Mouse (Mus musculus): ENCODE measurements around the gene Sf1. TPM values are rescaled to one million over a fixed set of nuclear protein-coding genes. Genes with fewer than 3 reads are reported as not detected.

Gene Sf1
- polyA plus RNA-seq, 1 experiment: 136 TPM

DNA sequence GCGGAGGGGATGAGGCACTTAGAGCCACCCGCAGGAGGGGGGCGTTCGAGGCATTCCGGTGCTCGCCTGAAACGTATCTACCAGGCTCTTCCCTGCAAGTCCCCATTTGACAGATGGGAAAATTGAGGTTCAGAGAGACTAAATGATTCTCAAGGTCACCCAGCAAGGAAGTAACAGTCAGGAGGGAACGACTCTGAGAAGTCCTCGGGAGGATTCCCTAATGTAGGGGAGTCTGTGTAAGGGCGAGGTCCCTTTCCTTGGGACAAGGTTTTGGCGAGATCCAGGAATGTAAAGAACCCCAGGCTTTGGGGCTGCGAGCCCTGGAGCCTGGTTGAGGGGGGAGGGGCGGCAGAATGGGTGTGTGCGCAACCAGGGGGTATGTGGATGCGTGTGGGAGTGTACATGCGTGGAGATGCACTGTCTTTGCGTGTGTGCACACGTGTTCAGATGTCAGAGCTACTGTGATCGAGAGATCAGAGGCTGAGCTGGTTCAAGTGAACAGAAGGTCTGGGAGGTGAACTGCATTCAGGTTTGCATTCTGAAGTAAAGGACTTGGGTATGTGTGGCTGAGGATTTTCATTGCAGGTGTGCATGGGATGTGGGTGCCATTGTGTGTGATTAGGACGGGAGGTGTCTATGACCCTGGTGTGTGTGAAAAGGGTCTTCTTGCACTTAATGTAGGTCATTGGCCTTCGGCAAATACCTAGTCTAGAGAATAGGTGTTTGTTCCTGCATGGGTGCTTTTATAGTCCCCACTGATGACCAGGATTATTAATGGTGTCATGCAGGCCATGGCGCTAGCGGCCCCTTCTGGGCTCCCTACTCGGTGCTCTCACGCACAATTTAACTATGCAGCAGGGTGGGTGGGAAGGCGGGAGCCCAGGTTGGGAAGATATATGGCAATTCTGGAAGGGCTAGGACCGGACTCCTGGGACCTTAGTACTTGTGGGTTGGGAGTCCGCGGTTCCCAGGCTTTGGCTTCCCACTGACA, 36.9 kb downstream of the Sf1 start:
- 2% methylated on average over 29 of the region's 29 CpGs for WGBS
- DNase-seq: no peak
- TF ChIP-seq POLR2A (IDR thresholded peaks at IDR 0.05; ENCODE audit: borderline replicate concordance, extremely low read depth, low read depth, low read length) (no peak; the same call in 1 of the 2 replicates), CTCF (IDR thresholded peaks at IDR 0.05; ENCODE audit: insufficient read depth, low read length) (no peak)
- H3K4me3 ChIP-seq (replicated peaks; ENCODE audit: extremely low read depth, low read depth, low read length): peak overlapping the region; percentile 76
- H3K4me1 ChIP-seq (ENCODE audit: control insufficient read depth, insufficient read depth, low read length): peaks cover 3% of the 10 kb centered on the region; the same call in 1 of the 2 replicates

DNA sequence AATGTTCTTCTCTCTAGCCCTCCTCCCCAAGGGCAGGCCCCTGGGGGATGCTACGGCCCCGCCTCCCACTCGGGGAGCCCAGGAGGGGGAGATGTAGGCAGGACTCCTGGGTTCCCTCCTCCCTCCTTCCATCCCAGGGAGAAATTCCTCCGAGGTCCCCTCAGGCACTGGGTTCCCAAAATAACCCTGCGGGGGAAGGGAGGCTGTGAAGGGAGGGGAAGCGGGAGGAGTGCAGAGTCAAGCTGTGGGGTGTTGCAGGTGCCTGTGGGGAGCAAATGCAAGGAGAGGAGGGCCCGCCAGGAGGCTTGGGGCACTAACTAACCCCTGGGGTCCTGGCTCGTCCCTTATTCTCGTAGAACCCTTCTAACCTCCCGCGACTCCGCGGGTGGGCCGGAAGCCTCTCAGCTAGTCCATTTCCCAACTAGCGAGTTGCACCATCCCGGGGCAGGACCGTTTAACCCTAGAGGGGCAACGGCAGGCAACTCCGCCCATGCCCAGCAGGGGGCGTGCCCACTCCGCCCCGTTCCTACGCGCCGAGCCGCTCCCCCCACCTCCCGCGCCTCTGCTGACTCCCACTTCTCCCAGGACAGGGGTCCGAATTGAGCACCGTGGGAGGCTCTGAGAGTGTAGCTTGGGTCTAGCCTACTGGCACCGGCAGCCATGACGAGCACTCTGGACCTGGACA, 37.8 kb downstream of the Sf1 start:
- TF ChIP-seq POLR2A (IDR thresholded peaks at IDR 0.05; ENCODE audit: borderline replicate concordance, extremely low read depth, low read depth, low read length): 0 out of 2 replicates have a peak, but pooled peaks have one; percentile 23
- peak; percentile 50 for TF ChIP-seq CTCF (IDR thresholded peaks at IDR 0.05; ENCODE audit: insufficient read depth, low read length)
- H3K4me1 ChIP-seq (ENCODE audit: control insufficient read depth, insufficient read depth, low read length): peaks cover 3% of the 10 kb centered on the region; the same call in 1 of the 2 replicates
- DNase-seq: peak; percentile 83
- peak overlapping the region; percentile 76 for H3K4me3 ChIP-seq (replicated peaks; ENCODE audit: extremely low read depth, low read depth, low read length)
- under 1% methylated on average over 32 of the region's 32 CpGs for WGBS

GRCm38 (mm10) chr19:6401951-6402350, 38.5 kb downstream of the Sf1 start:
- 4% methylated on average over 9 of the region's 9 CpGs for WGBS
- TF ChIP-seq CTCF (IDR thresholded peaks at IDR 0.05; ENCODE audit: insufficient read depth, low read length): no peak
- TF ChIP-seq POLR2A (IDR thresholded peaks at IDR 0.05; ENCODE audit: borderline replicate concordance, extremely low read depth, low read depth, low read length): no peak
- H3K4me3 ChIP-seq (replicated peaks; ENCODE audit: extremely low read depth, low read depth, low read length): peak overlapping the region; percentile 63
- DNase-seq: peak; percentile 19
- H3K4me1 ChIP-seq (ENCODE audit: control insufficient read depth, insufficient read depth, low read length): peaks cover 3% of the 10 kb centered on the region; the same call in 1 of the 2 replicates

GRCm38 (mm10) chr19:6403869-6404268, 40.4 kb downstream of the Sf1 start:
- WGBS: 86% methylated on average over 10 of the region's 10 CpGs
- no peak for DNase-seq
- H3K4me3 ChIP-seq (replicated peaks; ENCODE audit: extremely low read depth, low read depth, low read length): no peak overlapping the region
- peaks cover 3% of the 10 kb centered on the region; the same call in 1 of the 2 replicates for H3K4me1 ChIP-seq (ENCODE audit: control insufficient read depth, insufficient read depth, low read length)
- no peak for TF ChIP-seq POLR2A (IDR thresholded peaks at IDR 0.05; ENCODE audit: borderline replicate concordance, extremely low read depth, low read depth, low read length)
- TF ChIP-seq CTCF (IDR thresholded peaks at IDR 0.05; ENCODE audit: insufficient read depth, low read length): no peak

- Histone ChIP-seq H3K4me1 (ENCODE audit: control insufficient read depth, insufficient read depth, low read length) (peaks cover under 1% of the 10 kb centered on the region; the same call in 1 of the 2 replicates), H3K4me3 (replicated peaks; ENCODE audit: extremely low read depth, low read depth, low read length) (no peak overlapping the region)
- DNase-seq: no peak
- TF ChIP-seq CTCF (IDR thresholded peaks at IDR 0.05; ENCODE audit: insufficient read depth, low read length) (no peak), POLR2A (IDR thresholded peaks at IDR 0.05; ENCODE audit: borderline replicate concordance, extremely low read depth, low read depth, low read length) (no peak)
- WGBS: 68% methylated on average over 10 of the region's 10 CpGs
Measured at GRCm38 (mm10) chr19:6405433-6405832, 41.9 kb downstream of the Sf1 start.

DNA sequence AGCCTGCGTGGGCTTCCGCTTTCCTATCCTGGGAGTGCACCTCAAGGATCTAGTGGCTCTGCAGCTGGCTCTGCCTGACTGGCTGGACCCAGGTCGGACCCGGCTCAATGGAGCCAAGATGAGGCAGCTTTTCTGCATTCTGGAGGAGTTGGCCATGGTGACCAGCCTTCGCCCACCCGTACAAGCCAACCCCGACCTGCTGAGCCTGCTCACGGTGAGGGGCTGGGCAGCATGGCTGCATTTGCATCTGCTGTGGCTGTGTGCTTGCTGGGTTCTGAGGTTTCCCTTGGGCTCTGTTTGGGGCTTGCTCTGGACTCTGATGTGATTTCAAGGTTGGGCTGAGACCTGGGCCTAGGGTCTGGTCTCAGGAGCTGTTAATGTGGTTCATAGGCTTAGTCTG, 43.6 kb downstream of the Sf1 start:
- no peak for DNase-seq
- Histone ChIP-seq H3K4me3 (replicated peaks; ENCODE audit: extremely low read depth, low read depth, low read length) (no peak overlapping the region), H3K4me1 (ENCODE audit: control insufficient read depth, insufficient read depth, low read length) (no peaks in the 10 kb centered on the region)
- 85% methylated on average over 8 of the region's 8 CpGs for WGBS
- TF ChIP-seq POLR2A (IDR thresholded peaks at IDR 0.05; ENCODE audit: borderline replicate concordance, extremely low read depth, low read depth, low read length) (no peak), CTCF (IDR thresholded peaks at IDR 0.05; ENCODE audit: insufficient read depth, low read length) (no peak)

- TF ChIP-seq POLR2A (IDR thresholded peaks at IDR 0.05; ENCODE audit: borderline replicate concordance, extremely low read depth, low read depth, low read length): no peak
- no peak for TF ChIP-seq CTCF (IDR thresholded peaks at IDR 0.05; ENCODE audit: insufficient read depth, low read length)
- 68% methylated on average over 16 of the region's 16 CpGs for WGBS
- Histone ChIP-seq H3K4me1 (ENCODE audit: control insufficient read depth, insufficient read depth, low read length) (no peaks in the 10 kb centered on the region), H3K4me3 (replicated peaks; ENCODE audit: extremely low read depth, low read depth, low read length) (no peak overlapping the region)
- no peak for DNase-seq
Measured at GRCm38 (mm10) chr19:6407816-6408510, 44.5 kb downstream of the Sf1 start.

- no peak for DNase-seq
- Histone ChIP-seq H3K4me3 (replicated peaks; ENCODE audit: extremely low read depth, low read depth, low read length) (no peak overlapping the region), H3K4me1 (ENCODE audit: control insufficient read depth, insufficient read depth, low read length) (no peaks in the 10 kb centered on the region)
- no peak for TF ChIP-seq POLR2A (IDR thresholded peaks at IDR 0.05; ENCODE audit: borderline replicate concordance, extremely low read depth, low read depth, low read length)
- WGBS: 72% methylated on average over 8 of the region's 8 CpGs
Measured at GRCm38 (mm10) chr19:6408749-6409148, 45.3 kb downstream of the Sf1 start.

- Histone ChIP-seq H3K4me1 (ENCODE audit: control insufficient read depth, insufficient read depth, low read length) (no peaks in the 10 kb centered on the region), H3K4me3 (replicated peaks; ENCODE audit: extremely low read depth, low read depth, low read length) (no peak overlapping the region)
- TF ChIP-seq POLR2A (IDR thresholded peaks at IDR 0.05; ENCODE audit: borderline replicate concordance, extremely low read depth, low read depth, low read length) (no peak), CTCF (IDR thresholded peaks at IDR 0.05; ENCODE audit: insufficient read depth, low read length) (no peak)
- DNase-seq: no peak
- 78% methylated on average over 5 of the region's 5 CpGs for WGBS
Measured at GRCm38 (mm10) chr19:6409176-6409575, 45.7 kb downstream of the Sf1 start.

Data from lung, adult 2 months (tissue).